Mouse (Mus musculus): ENCODE results near the gene Tlr12. TPM values are rescaled to one million over a fixed set of nuclear protein-coding genes. Genes with fewer than 3 reads are reported as not detected.

Gene Tlr12
- polyA plus RNA-seq, 1 experiment: 6.0 TPM

Other genes with a start within 250 kb of the Tlr12 start
- gene Zscan20, start 8.5 kb downstream of the Tlr12 start, polyA plus RNA-seq (2012; rRNA removed): 1.5 and 1.7 TPM in 2 replicates
- 76.7 and 79.9 TPM in 2 replicates for gene Phc2, start 36.1 kb upstream of the Tlr12 start, polyA plus RNA-seq (2012; rRNA removed)
- gene A3galt2, start 136.7 kb upstream of the Tlr12 start, polyA plus RNA-seq (2012; rRNA removed): 0.04 and 0.15 TPM in 2 replicates
- 11.7 and 13.6 TPM in 2 replicates for gene Zfp362, start 187.4 kb upstream of the Tlr12 start, polyA plus RNA-seq (2012; rRNA removed)

Data from large intestine, adult 2 months (tissue).